Mouse (Mus musculus) embryo, embryonic 10.5 days (tissue): ENCODE measurements around the gene Gm1673.

ENCODE experiments used
- DNase-seq: peaks from one replicate; pipeline ENCODE4 v3.0.0-alpha.2; 2015; ENCODE audit warnings: low spot score

Gene Gm1673

GRCm38 (mm10) chr5:33997829-33998504, 14.7 kb downstream of the Gm1673 start:
- no peak for DNase-seq

- DNase-seq: no peak
Measured at GRCm38 (mm10) chr5:33998505-33998877, 15.3 kb downstream of the Gm1673 start.

GRCm38 (mm10) chr5:33999466-34000090, 16.3 kb downstream of the Gm1673 start:
- DNase-seq: no peak

- no peak for DNase-seq
Measured at GRCm38 (mm10) chr5:34000809-34001208, 17.6 kb downstream of the Gm1673 start.

- DNase-seq: no peak
Measured at GRCm38 (mm10) chr5:34001401-34001800, 18.2 kb downstream of the Gm1673 start.

- DNase-seq: no peak
Measured at GRCm38 (mm10) chr5:34002636-34003035, 19.4 kb downstream of the Gm1673 start.

GRCm38 (mm10) chr5:34004618-34005017, 21.4 kb downstream of the Gm1673 start:
- DNase-seq: no peak

- DNase-seq: no peak
Measured at GRCm38 (mm10) chr5:34006832-34007231, 23.6 kb downstream of the Gm1673 start.

GRCm38 (mm10) chr5:34007392-34007941, 24.2 kb downstream of the Gm1673 start:
- DNase-seq: no peak

- DNase-seq: peak; percentile 9
Measured at GRCm38 (mm10) chr5:34014652-34015051, 31.4 kb downstream of the Gm1673 start.

GRCm38 (mm10) chr5:34018968-34019367, 35.7 kb downstream of the Gm1673 start:
- no peak for DNase-seq

- no peak for DNase-seq
Measured at GRCm38 (mm10) chr5:34030101-34030500, 46.9 kb downstream of the Gm1673 start.

GRCm38 (mm10) chr5:34031022-34031421, 47.8 kb downstream of the Gm1673 start:
- no peak for DNase-seq

- no peak for DNase-seq
Measured at GRCm38 (mm10) chr5:34032520-34032919, 49.3 kb downstream of the Gm1673 start.
